In the genomic region with DNA sequence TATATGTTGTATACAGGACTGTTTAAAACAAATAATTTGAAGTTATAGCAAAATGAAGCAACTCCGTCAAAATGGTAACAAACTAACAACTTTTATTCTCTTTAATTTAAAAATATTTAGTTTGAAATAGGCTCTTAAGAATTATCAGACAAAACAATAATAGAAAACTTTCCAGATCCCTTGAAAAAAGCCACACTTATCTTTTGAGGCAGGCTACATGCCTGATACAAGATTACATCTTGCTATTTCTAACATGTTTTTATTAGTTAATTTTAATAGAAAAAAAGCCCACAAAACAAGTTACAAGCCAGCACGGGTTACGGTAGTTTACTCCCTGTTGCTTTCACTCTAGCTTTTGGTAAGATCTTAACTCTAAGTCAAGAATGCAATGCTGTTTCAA, we compare ENCODE assay signal across 15 mouse cellular contexts.
"Had no signal": no experiment of that assay in that cellular context is flagged by ENCODE, and none has a peak within 500 bp of the region (broad histone marks: within the 10 kb centered on the region; RNA-seq: fewer than 3 reads in every experiment).

No protein-coding gene starts in this region.

- H3K36me3 ChIP-seq: midbrain, embryonic 15.5 days had no signal

- H3K4me2 ChIP-seq: lung, embryonic 15.5 days; midbrain, embryonic 11.5 days; midbrain, embryonic 13.5 days; midbrain, embryonic 15.5 days; neural tube, embryonic 12.5 days had no signal

- H3K9ac ChIP-seq: lung, embryonic 15.5 days; midbrain, embryonic 13.5 days; midbrain, embryonic 15.5 days; neural tube, embryonic 12.5 days had no signal

- H3K4me1 ChIP-seq: lung, embryonic 15.5 days; midbrain, embryonic 13.5 days; midbrain, embryonic 15.5 days; neural tube, embryonic 12.5 days had no signal

- H3K27me3 ChIP-seq: lung, embryonic 15.5 days; megakaryocyte, embryonic 14.5 days; midbrain, embryonic 13.5 days; midbrain, embryonic 15.5 days; neural tube, embryonic 12.5 days had no signal

- H3K27ac ChIP-seq: lung, embryonic 15.5 days; macrophage; midbrain, embryonic 13.5 days; midbrain, embryonic 15.5 days; neural tube, embryonic 12.5 days had no signal

- DNase-seq: lung, adult 2 months; lung, postnatal 14 days; lung, postnatal 36 days; right cerebral cortex, postnatal 14 days; thymus, adult 18-20 months; thymus, postnatal 14 days; thymus, postnatal 36 days had no signal

- H3K4me3 ChIP-seq: lung, embryonic 15.5 days; megakaryocyte, embryonic 14.5 days; midbrain, embryonic 13.5 days; midbrain, embryonic 15.5 days; neural tube, embryonic 12.5 days had no signal

- ATAC-seq: lung, postnatal 0 days; midbrain, embryonic 13.5 days; midbrain, embryonic 15.5 days had no signal

- H3K9me3 ChIP-seq: lung, embryonic 15.5 days; megakaryocyte, embryonic 14.5 days; midbrain, embryonic 13.5 days; midbrain, embryonic 15.5 days; neural tube, embryonic 12.5 days had no signal
